Mouse (Mus musculus) kidney, adult 8-10 months (tissue): ENCODE data around the gene Mllt1.
"Not testable (repeated sequence)": the region's sequence is repeated elsewhere in the genome, so short reads cannot be mapped to it uniquely, and the experiment has no call there.

ENCODE experiments used
- DNase-seq, 2 experiments: peaks; one replicate each; pipeline ENCODE4 v3.0.0; 2022

The Mllt1 gene

DNA sequence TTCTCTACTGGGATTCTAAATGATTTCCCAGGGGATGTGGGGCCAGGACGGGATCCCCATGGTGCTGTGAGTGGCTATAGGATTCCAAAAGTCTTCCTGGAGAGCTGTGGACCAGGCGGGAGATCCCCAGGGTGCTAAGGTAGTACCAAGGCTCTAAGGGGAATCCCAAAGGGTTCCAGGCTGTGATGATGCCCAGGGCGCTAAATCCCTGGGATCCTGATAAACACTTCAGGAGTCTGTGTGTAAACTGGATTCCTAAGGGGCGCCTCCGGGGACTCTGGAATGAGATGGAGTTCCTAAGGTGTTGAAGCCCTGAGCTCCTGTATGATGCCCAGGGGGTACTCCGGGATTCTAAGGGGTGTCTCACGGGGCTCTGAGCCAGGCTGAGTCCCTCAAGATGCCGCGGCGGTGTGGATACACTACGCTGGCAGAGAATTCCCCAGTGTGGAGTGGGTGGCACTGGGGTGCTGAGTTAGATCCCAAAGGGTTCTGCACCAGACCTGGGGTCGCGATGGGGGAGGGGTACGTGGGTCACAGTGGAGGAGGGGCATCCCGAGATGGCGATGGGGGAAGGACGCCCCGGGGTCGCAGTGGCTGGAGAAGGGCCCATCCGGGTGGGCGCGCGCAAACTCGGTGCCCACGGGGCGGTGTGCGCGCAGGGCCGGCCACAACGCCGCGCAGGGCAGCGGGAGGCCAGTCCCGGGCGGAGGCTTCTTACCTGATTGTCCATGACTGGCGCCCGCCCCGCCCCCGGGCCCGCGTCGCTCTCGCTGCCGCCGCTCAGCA lies 477 bp downstream of the Mllt1 start:
- no peak for DNase-seq

- DNase-seq: no peak
These were observed 1.8 kb downstream of the Mllt1 start for GRCm38 (mm10) chr17:56933395-56933794.

GRCm38 (mm10) chr17:56930026-56930425 lies 5.2 kb downstream of the Mllt1 start:
- DNase-seq: no peak

GRCm38 (mm10) chr17:56929530-56929929 lies 5.7 kb downstream of the Mllt1 start:
- no peak for DNase-seq

DNA sequence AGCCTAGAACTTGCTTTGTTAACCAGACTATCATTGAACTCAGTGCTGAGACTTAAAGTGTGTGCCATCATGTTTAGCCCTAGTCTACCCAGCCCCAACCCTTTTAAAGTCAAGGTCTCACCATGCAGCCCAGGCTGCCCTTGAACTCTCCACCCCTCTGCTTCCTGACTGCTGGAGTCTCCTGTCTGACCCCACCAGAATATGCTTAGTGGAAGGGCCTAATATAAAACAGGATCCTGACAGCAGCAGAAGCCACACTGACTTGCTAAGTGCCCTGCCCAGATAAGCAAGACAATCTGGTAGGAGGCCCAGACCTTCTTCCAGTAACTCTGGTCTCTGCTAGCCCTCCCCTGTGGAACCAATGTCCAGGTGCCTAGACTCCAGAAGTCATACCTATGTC lies 6.1 kb downstream of the Mllt1 start:
- DNase-seq: no peak

DNA sequence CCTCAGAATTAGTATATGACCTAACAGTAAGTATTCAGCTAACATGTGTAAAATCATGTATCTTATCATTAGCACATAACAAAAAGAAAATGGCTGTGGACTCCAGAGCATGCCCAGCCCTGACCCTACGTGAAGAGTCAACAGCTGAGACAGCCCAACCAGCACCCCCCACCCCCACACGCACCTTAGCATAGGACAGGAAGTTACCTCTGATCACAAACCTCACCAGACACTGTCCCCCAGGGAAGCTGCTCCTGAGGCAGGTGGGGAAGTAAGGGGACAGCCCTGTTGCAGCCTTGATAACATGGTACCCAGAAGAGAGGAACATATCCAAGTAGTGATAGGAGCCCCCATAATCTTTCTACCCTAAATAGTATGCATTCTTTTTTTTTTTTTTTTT lies 9.2 kb downstream of the Mllt1 start:
- DNase-seq: no peak

GRCm38 (mm10) chr17:56919725-56920124 lies 15.5 kb downstream of the Mllt1 start:
- no peak for DNase-seq

DNA sequence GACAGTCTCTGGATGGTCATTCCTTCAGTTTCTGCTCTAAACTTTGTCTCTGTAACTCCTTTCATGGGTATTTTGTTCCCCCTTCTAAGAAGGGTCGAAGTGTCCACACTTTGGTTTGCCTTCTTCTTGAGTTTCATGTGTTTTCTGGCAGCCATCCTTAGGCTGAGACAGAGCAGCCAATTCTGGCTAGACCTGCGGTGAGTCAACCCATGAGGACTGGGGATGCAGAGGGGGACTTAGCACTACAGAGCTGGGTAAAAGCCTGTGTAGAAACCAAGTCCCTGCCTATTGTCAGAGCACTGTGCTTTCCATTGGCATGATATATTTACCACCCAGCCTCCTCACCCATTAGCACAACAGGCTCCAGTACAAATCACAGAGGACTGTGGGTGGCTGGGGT lies 18.0 kb downstream of the Mllt1 start:
- no peak for DNase-seq

DNA sequence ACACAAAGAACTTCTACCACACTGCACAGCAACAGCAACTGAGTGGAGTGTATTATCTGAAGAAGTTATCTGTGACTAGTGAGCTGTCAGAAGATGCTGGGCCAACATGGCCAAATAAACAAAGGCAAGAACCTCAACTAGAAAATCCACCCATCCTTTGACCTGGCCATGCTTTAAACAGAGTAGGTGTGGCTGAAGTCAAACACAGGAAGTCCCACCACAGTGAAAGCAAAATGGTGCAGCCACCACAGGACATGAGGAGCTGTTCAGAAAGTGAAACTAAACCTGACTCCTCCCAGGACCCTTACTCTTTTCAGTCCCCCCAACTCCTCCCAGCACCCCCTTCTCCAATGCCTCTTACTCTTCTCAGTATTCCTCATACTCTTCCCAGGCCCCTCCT lies 21.8 kb downstream of the Mllt1 start:
- no peak for DNase-seq

DNA sequence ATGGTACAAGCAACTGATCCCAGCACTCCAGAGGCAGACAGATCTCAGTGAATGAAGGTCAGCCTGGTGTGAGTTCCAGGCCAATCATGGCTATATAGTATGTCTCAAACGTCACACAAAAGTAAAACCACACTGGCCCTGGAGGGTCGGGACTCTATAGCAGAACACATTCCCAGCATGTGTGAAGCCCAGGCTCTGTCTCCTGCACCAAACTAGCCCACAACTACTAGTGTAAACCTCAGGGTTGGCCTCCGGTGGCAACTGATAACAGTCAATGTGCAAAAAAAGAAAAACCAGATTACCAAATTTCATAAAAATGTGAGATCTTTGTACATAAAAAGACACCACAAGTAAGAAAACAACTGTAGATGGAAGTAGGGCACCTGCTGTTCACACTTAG lies 22.2 kb downstream of the Mllt1 start:
- DNase-seq: no peak

GRCm38 (mm10) chr17:56909764-56910163 lies 25.5 kb downstream of the Mllt1 start:
- DNase-seq: not testable (repeated sequence)

GRCm38 (mm10) chr17:56907887-56908286 lies 27.3 kb downstream of the Mllt1 start:
- peak in 1 of 2 experiments; percentile 12 for DNase-seq

- peak; percentile 70 to 75 for DNase-seq
These were observed 28.1 kb downstream of the Mllt1 start for GRCm38 (mm10) chr17:56907096-56907495.

GRCm38 (mm10) chr17:56906166-56906565 lies 29.0 kb downstream of the Mllt1 start:
- DNase-seq: no peak

DNA sequence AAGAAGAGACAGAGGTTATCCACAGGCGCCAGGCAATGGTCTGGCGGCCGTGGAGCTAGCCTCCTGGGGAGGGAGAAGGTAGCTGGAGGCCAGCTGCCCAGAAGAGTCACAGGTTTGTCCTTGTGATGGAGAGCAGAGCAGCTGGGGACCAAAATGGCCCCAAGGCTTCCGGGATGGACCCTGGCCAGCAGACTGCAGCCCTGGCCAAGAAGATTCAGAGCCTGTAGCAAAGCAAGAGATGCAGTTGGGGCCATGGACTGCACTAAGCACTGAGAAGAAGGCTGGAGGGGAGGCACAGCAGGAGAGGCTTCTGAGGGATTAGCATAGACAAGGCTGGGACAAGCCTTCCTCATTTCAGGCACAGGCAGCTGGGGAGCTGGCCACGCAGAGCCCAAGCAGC lies 32.5 kb downstream of the Mllt1 start:
- DNase-seq: no peak

DNA sequence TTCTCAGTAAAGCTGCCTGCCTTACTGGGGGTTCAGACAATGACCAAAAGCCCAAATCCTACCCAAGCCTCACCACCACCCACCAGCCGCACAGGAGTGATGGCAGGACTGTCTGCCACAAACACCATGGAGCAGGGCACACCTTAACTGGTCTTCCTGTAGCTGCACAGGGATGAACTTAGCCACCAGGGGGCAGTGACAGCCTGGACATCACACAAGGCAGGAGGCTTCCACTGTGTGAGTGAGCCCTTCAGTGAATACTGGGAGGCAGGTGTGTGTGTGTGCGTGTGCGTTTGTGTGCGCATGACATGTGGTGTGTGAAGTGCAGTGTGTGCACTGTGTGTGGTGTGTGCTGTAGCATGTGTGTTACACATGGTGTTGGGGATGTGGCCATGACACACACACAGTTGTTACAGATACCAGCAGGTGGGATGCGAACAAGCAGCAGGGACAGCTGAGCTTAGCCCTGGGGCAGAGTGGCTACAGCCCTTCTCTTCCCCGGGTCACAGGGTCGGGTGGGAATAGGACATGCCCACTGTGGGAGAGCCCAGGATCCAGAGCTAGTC lies 37.5 kb downstream of the Mllt1 start:
- peak; percentile 65 to 83 for DNase-seq

DNA sequence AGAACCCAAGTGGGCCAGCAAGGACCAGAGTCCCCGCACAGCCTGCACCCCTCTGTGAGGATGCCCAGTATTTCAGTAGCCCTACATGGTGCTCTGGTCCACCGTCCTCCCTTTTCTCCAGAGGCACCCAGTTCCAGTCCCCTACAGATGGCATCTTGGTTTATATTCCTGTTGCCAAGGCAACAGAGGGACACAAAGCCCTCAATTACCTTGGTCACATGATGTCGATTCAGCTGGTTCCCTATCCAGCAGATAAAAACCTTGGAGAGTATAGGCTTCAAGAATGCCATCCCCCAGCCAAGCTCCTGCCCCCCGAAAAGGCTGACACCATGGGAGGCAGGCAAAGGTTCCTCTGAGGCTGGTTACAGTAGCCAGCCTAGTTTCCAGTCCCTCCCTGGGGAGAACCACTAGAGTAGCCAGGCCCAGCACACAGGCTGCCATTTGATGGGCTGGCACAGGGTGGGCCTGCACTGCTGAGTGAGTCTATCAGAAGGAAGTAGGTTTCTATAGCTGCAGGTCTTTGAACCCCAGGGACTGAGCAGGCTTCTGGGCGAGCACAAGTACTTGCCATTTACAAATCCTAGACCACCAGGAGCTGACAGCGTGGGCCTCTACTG lies 38.6 kb downstream of the Mllt1 start:
- no peak for DNase-seq

DNA sequence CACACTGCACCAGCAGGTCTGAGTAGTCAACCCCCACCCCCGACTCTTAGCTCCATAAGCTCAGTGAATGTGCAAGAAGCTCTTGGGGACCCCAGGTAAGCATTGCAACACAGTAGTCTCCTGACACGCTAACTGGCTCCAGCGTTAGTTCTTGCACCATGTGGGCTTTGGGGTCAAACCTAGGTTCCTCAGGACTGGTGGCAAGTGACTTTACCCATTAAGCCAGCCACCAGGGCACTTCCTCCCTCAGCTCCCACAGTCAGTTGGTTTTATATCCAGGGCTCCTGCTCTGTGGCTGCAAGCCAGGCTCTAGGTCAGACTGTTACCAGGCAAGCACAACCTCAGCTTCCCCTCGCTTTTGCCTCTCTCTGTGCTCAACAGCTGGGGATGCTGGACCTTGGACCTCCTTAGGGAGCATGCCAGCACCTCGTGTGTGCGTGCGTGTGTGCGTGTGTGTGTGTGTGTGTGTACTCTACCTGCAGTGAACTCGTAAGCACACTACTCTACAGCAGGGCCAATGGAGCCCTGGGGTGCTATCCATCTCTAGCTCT lies 39.8 kb downstream of the Mllt1 start:
- DNase-seq: peak; percentile 23 to 26

GRCm38 (mm10) chr17:56890018-56890417 lies 45.2 kb downstream of the Mllt1 start:
- DNase-seq: no peak

- no peak for DNase-seq
These were observed 47.2 kb downstream of the Mllt1 start for GRCm38 (mm10) chr17:56888050-56888449.

DNA sequence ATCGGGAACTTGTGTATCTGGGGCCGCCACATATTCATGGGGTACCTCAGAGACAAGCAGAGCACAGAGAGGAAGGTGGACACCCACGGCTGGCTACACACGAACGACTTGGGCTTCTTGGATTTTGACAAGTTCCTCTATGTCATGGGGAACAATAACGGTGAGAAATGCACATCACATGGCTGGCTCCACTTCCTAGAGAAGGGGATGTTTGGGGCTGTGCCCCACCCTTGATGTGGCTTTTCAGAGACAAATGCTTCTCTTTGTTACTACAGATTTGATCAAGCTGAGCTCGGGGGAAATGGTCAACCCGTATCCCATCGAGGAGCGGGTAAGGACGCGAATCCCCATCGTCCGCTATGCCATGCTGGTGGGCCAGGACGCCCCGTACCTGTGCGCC lies 50.4 kb downstream of the Mllt1 start:
- DNase-seq: no peak

DNA sequence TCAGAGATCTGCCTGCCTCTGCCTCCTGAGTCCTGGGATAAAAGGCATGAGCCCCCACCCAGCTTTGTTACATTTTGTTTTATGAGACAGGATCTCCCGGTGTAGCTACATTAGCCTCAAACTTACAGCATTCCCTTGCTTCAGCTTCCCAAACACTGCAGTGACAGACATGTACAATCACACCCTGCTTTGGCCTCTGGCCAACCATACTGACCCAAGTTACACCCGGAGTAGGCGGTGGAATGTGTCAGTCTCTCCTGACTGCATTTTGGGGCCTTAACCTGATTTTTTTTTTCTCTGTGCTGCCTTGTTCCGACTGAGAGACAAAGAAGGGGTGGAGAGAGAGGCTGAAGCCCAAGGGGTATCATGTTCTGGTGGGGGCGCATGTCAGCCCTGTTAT lies 50.9 kb downstream of the Mllt1 start:
- DNase-seq: no peak

- DNase-seq: no peak
These were observed 51.6 kb downstream of the Mllt1 start for GRCm38 (mm10) chr17:56883612-56884011.

DNA sequence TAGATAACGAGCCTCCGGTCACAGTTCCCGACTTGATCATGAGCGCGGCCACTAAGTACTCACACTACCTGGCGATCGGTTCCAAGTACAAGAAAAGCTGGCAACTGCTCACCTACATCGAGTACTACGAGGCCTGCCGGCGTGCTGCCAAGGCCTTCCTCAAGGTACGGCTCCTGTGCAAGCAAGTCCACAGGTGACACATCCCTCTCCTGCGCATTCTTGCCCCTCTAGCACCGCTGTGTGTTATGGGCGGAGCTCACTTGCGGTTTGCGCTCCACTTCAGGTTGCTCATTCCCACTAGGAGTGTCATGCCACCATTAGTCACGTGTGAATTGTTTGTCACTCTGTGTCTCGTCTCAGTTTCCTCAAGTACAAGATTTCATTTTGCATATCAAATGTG lies 57.8 kb downstream of the Mllt1 start:
- no peak for DNase-seq
